Mouse (Mus musculus): ENCODE results near the gene Akt3.

Gene Akt3

GRCm38 (mm10) chr1:177190358-177190757, 67.6 kb downstream of the Akt3 start:
- no peak for ATAC-seq (ENCODE audit: insufficient number of reproducible peaks, low FRiP score, low TSS enrichment)

- ATAC-seq (ENCODE audit: insufficient number of reproducible peaks, low FRiP score, low TSS enrichment): peak; percentile 79
These were observed 69.3 kb downstream of the Akt3 start for GRCm38 (mm10) chr1:177188708-177189107.

- no peak for ATAC-seq (ENCODE audit: insufficient number of reproducible peaks, low FRiP score, low TSS enrichment)
These were observed 71.3 kb downstream of the Akt3 start for GRCm38 (mm10) chr1:177186751-177187150.

GRCm38 (mm10) chr1:177179635-177180034, 78.4 kb downstream of the Akt3 start:
- no peak for ATAC-seq (ENCODE audit: insufficient number of reproducible peaks, low FRiP score, low TSS enrichment)

- ATAC-seq (ENCODE audit: insufficient number of reproducible peaks, low FRiP score, low TSS enrichment): peak; percentile 61; the same call in 1 of the 2 replicates
These were observed 82.6 kb downstream of the Akt3 start for GRCm38 (mm10) chr1:177175436-177175835.

GRCm38 (mm10) chr1:177171300-177171699, 86.7 kb downstream of the Akt3 start:
- no peak for ATAC-seq (ENCODE audit: insufficient number of reproducible peaks, low FRiP score, low TSS enrichment)

GRCm38 (mm10) chr1:177165789-177166188, 92.2 kb downstream of the Akt3 start:
- ATAC-seq (ENCODE audit: insufficient number of reproducible peaks, low FRiP score, low TSS enrichment): no peak

- ATAC-seq (ENCODE audit: insufficient number of reproducible peaks, low FRiP score, low TSS enrichment): no peak
These were observed 92.7 kb downstream of the Akt3 start for GRCm38 (mm10) chr1:177165336-177165735.

GRCm38 (mm10) chr1:177150344-177151021, 107.5 kb downstream of the Akt3 start:
- ATAC-seq (ENCODE audit: insufficient number of reproducible peaks, low FRiP score, low TSS enrichment): no peak

- ATAC-seq (ENCODE audit: insufficient number of reproducible peaks, low FRiP score, low TSS enrichment): no peak
These were observed 109.3 kb downstream of the Akt3 start for GRCm38 (mm10) chr1:177148746-177149145.

- ATAC-seq (ENCODE audit: insufficient number of reproducible peaks, low FRiP score, low TSS enrichment): no peak
These were observed 116.5 kb downstream of the Akt3 start for GRCm38 (mm10) chr1:177141468-177141867.

- no peak for ATAC-seq (ENCODE audit: insufficient number of reproducible peaks, low FRiP score, low TSS enrichment)
These were observed 118.4 kb downstream of the Akt3 start for GRCm38 (mm10) chr1:177139652-177140051.

- ATAC-seq (ENCODE audit: insufficient number of reproducible peaks, low FRiP score, low TSS enrichment): no peak
These were observed 126.5 kb downstream of the Akt3 start for GRCm38 (mm10) chr1:177131458-177131857.

GRCm38 (mm10) chr1:177126674-177127073, 131.3 kb downstream of the Akt3 start:
- ATAC-seq (ENCODE audit: insufficient number of reproducible peaks, low FRiP score, low TSS enrichment): no peak

- 0 out of 2 replicates have a peak, but pooled peaks have one; percentile 49 for ATAC-seq (ENCODE audit: insufficient number of reproducible peaks, low FRiP score, low TSS enrichment)
These were observed 147.2 kb downstream of the Akt3 start for GRCm38 (mm10) chr1:177110665-177111271.

GRCm38 (mm10) chr1:177090465-177090864, 167.5 kb downstream of the Akt3 start:
- no peak for ATAC-seq (ENCODE audit: insufficient number of reproducible peaks, low FRiP score, low TSS enrichment)

GRCm38 (mm10) chr1:177089515-177089914, 168.5 kb downstream of the Akt3 start:
- ATAC-seq (ENCODE audit: insufficient number of reproducible peaks, low FRiP score, low TSS enrichment): no peak

- no peak for ATAC-seq (ENCODE audit: insufficient number of reproducible peaks, low FRiP score, low TSS enrichment)
These were observed 169.0 kb downstream of the Akt3 start for GRCm38 (mm10) chr1:177089048-177089447.

GRCm38 (mm10) chr1:177081957-177082645, 175.9 kb downstream of the Akt3 start:
- ATAC-seq (ENCODE audit: insufficient number of reproducible peaks, low FRiP score, low TSS enrichment): no peak

GRCm38 (mm10) chr1:177069161-177069560, 188.8 kb downstream of the Akt3 start:
- no peak for ATAC-seq (ENCODE audit: insufficient number of reproducible peaks, low FRiP score, low TSS enrichment)

- ATAC-seq (ENCODE audit: insufficient number of reproducible peaks, low FRiP score, low TSS enrichment): no peak
These were observed 190.8 kb downstream of the Akt3 start for GRCm38 (mm10) chr1:177067123-177067646.

Measured in cerebellum, adult (tissue).